Mouse (Mus musculus): Measurements from ENCODE around the gene Zfhx3. TPM values are rescaled to one million over a fixed set of nuclear protein-coding genes. Genes with fewer than 3 reads are reported as not detected.
A peak's percentile ranks its signal among the peaks of the same experiment; 100 is the strongest.

Zfhx3 gene
- polyA plus RNA-seq, 1 experiment from 2014 or later, result 14.4 TPM

DNA sequence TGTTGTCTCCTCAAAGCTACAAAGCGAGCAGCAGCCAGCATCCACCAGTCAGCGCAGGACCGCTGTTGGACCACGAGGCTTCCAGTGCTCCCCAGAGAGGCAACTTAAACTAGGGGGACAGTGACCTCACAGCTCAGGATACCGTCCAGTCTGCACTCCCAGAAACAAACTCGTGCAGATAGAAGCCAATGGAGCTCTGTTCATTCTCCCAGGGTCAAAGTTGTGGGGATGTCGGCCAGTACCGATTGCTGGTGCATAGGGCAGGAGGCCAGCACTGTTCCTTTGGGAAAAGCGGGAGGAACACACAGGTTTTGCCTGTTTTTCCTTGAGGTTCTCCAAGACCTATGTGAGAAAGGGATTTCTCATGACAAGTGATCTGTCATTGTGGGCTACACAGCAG is 982.1 kb downstream of the Zfhx3 start:
- H3K4me3 ChIP-seq, result no peak overlapping the region
- no peaks in the 10 kb centered on the region for H3K9me3 ChIP-seq (replicated peaks)
- WGBS, result 94% methylated on average over 9 of the region's 9 CpGs
- H3K27ac ChIP-seq (replicated peaks), result no peak overlapping the region
- no peaks in the 10 kb centered on the region for H3K27me3 ChIP-seq (ENCODE audit: low read depth, poor library complexity, severe bottlenecking)
- H3K36me3 ChIP-seq, result peaks cover 23% of the 10 kb centered on the region
- no peak for DNase-seq (ENCODE audit: low spot score)
- peaks cover 27% of the 10 kb centered on the region for H3K4me1 ChIP-seq

DNA sequence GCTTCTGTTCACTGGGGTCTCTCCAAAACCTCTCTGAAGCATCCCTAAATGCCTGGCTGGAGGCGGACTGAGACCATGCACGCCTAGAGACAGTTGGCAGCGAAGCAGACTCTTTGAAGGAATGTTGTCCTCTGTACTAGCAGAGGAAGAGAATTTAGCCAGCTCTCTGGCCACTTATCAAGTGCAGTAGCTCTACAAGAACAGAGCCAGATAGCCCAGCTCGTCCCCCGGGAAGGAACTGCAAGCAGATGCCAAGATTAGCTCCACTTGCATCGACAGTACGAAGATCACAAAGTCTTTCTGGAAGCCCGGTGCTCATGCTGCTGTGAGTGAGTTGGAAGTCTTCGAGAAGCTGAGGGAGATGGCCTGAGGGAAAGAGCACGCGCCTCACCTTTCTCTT is 983.7 kb downstream of the Zfhx3 start:
- Histone ChIP-seq H3K27me3 (ENCODE audit: low read depth, poor library complexity, severe bottlenecking) (no peaks in the 10 kb centered on the region), H3K4me1 (peaks cover 21% of the 10 kb centered on the region; the same call in 1 of the 2 replicates), H3K9me3 (replicated peaks) (no peaks in the 10 kb centered on the region), H3K27ac (replicated peaks) (no peak overlapping the region), H3K36me3 (peaks cover 23% of the 10 kb centered on the region), H3K4me3 (no peak overlapping the region)
- 90% methylated on average over 11 of the region's 11 CpGs for WGBS
- DNase-seq (ENCODE audit: low spot score), result no peak

DNA sequence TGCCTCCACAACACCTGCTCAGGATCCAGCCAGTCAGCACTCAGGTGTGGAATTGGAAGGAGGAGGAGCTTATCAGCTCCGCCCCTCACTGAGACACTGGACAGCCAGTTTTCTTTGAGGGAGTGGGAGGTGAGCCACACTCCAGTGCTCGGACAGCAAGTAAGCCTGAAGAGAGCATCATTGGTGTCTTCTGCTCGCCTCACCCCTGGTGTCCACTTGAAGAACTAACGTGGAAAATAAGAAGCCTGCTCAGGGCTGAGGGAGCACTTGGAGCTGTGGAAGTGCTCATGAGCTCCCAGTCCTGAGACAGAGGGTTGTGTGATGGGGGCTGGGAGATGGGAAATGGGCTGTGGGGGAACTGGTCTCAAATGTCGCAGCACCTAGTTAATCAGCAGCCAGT is 988.2 kb downstream of the Zfhx3 start:
- Histone ChIP-seq H3K9me3 (replicated peaks) (no peaks in the 10 kb centered on the region), H3K27ac (replicated peaks) (no peak overlapping the region), H3K27me3 (ENCODE audit: low read depth, poor library complexity, severe bottlenecking) (no peaks in the 10 kb centered on the region), H3K4me1 (peaks cover 20% of the 10 kb centered on the region), H3K4me3 (no peak overlapping the region), H3K36me3 (peaks cover 45% of the 10 kb centered on the region)
- no peak for DNase-seq (ENCODE audit: low spot score)
- WGBS, result 79% methylated on average over 5 of the region's 5 CpGs

DNA sequence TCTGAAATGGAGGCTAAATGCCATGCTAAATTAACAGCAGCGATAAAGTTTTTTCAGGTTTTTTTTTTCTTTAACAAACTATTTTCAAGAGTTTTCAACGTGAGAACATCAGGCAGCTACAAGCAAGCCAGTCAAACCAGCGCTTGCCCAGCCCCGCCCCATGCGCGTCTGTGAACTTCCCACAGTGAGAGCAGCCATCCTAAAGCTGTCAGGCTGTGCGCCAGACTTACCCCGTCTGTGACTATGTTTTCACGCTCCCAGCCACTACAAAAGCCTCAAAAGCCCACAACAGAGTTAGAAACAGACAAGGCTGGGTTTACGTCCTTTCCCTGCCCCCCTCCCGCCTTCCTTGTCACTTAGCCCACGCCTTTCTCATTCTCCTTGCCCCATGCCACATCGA is 989.4 kb downstream of the Zfhx3 start:
- H3K4me1 ChIP-seq, result peaks cover 24% of the 10 kb centered on the region
- 78% methylated on average over 13 of the region's 13 CpGs for WGBS
- H3K36me3 ChIP-seq, result peaks cover 46% of the 10 kb centered on the region
- DNase-seq (ENCODE audit: low spot score), result no peak
- peak overlapping the region; percentile 33; the same call in 1 of the 2 replicates for H3K27ac ChIP-seq (replicated peaks)
- H3K4me3 ChIP-seq, result no peak overlapping the region
- H3K27me3 ChIP-seq (ENCODE audit: low read depth, poor library complexity, severe bottlenecking), result no peaks in the 10 kb centered on the region
- no peaks in the 10 kb centered on the region for H3K9me3 ChIP-seq (replicated peaks)

DNA sequence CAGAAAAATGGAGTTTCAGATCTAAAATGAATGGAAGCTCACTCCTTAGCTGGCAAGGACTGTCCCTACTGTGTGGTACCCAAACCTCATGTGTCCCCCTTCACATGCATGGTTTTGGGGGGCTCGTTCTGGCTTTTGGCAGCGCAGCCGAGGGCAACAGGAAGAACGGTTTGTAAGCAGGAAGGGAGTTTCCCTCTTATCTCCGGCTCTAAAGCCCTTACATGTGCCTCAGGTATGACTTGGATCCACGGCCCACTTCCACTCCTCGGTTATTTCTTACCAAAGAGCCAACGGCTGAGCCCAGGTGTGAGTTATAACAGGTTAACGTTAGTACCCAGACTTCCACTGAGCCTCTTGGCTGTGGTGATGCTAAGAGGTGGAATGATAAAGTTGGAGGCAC is 990.3 kb downstream of the Zfhx3 start:
- no peak for DNase-seq (ENCODE audit: low spot score)
- WGBS, result 95% methylated on average over 9 of the region's 9 CpGs
- no peak overlapping the region for H3K4me3 ChIP-seq
- no peaks in the 10 kb centered on the region for H3K27me3 ChIP-seq (ENCODE audit: low read depth, poor library complexity, severe bottlenecking)
- peaks cover 50% of the 10 kb centered on the region for H3K36me3 ChIP-seq
- H3K9me3 ChIP-seq (replicated peaks), result no peaks in the 10 kb centered on the region
- H3K27ac ChIP-seq (replicated peaks), result no peak overlapping the region; the same call in 1 of the 2 replicates
- peaks cover 30% of the 10 kb centered on the region for H3K4me1 ChIP-seq

DNA sequence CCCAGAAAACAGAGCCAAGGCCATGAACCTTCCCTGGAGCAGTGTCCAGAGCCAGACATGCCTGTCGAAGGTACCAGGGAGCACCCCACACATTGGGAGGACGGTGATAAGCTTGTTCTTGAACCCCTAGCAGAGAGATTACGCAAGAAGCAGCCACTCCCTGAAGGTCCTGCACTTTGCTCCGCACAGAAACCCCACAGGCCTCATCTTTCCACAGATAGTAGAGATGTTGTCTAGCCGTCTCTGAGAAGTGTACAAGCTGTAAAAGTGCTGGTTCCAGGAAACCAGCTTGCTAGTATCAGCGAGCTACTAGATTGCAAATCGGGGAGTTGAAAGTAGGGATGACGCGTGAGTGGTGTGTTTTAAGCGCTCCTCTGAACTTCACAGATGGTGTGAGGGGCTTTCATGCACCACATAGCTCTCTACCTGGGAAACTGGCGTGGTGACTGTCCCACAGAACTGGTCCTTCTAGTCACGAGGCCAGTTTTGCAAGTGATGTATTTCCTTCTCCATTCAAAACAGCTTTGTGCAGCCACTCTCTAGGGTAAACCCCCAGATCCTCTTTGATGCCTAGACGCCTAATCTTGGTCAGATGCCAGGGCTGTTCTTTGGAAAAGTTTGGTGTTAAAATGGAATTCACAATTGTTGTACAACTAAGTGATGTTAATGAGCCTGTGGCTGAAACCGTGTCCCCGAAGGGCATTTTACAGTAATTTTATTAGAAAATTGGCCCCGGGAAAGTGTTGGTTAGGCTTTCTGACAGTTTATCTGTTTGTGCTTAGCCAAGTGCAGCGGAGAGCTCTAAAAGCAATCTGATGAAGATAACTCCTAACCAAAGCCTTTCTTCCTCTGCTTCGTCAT is 993.6 kb downstream of the Zfhx3 start:
- no peaks in the 10 kb centered on the region for H3K27me3 ChIP-seq (ENCODE audit: low read depth, poor library complexity, severe bottlenecking)
- H3K4me3 ChIP-seq, result no peak overlapping the region
- H3K9me3 ChIP-seq (replicated peaks), result peaks cover 13% of the 10 kb centered on the region; the same call in 1 of the 2 replicates
- DNase-seq (ENCODE audit: low spot score), result no peak
- H3K4me1 ChIP-seq, result peaks cover 26% of the 10 kb centered on the region
- no peak overlapping the region for H3K27ac ChIP-seq (replicated peaks)
- 90% methylated on average over 18 of the region's 18 CpGs for WGBS
- peaks cover 81% of the 10 kb centered on the region for H3K36me3 ChIP-seq

DNA sequence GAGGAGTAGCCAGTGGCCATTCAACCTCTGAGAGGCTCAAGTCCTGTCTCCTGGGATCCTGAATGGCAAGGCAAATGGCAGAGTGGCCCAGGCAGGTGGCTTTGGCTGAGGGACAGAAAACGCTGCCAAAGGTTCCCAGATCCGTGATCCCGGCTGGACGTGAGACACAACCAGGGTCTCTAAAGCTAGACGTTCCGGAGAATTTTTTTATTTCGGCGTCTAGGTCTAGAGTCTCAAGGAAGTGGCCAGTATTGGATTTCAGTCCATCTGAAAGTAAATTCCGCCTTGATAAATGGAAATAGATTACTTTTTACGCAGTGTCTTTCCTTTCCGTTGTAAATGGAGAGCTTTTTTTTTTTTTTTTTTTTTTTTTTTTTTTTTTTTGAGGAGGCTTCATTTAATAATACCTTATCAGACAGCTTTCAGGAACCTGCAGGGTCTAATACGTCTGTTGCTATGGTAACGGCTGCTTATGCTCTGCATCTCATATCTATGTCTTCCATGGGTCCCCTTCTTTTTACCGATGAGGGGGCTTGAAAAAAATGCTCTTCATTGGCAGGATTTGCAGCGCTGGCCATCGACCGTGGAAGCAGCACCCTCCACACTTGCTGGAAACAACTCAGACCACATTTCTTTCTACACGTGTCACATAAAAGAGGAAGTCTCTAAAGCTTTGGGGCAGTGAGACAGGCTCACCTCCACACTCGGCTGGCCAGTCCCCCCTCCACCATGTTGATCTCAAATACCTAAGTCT is 994.4 kb downstream of the Zfhx3 start:
- Histone ChIP-seq H3K4me3 (no peak overlapping the region), H3K27ac (replicated peaks) (no peak overlapping the region), H3K36me3 (peaks cover 89% of the 10 kb centered on the region), H3K9me3 (replicated peaks) (peaks cover 13% of the 10 kb centered on the region; the same call in 1 of the 2 replicates), H3K27me3 (ENCODE audit: low read depth, poor library complexity, severe bottlenecking) (no peaks in the 10 kb centered on the region), H3K4me1 (peaks cover 30% of the 10 kb centered on the region)
- WGBS, result 85% methylated on average over 19 of the region's 19 CpGs
- no peak for DNase-seq (ENCODE audit: low spot score)

DNA sequence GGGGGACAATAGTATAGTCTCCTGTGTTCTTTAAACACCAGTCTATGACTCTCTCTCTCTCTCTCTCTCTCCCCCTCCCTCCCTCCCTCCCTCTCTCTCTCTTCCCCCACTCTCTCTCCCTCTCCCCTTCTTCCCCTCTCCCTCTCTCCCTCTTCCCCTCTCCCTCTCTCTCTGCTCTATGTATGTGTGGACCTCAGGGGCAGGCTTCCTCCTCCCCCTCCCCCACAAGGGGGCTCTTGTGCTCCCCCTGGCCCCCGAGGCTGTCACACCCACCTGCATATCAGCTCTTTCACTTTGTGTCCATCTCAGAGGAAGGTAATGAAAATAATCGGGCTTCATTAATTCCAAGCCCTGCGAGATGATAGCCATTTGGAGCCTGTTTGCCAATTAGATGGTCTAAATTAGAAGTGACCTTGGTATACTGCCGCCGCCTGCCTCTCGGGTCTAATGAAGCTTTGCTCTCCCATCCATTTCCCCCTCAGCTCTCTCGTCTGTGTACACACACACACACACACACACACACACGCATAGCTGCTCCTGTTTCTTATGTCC is 995.5 kb downstream of the Zfhx3 start:
- Histone ChIP-seq H3K36me3 (peaks cover 90% of the 10 kb centered on the region), H3K27me3 (ENCODE audit: low read depth, poor library complexity, severe bottlenecking) (no peaks in the 10 kb centered on the region), H3K4me1 (peaks cover 33% of the 10 kb centered on the region), H3K4me3 (no peak overlapping the region), H3K27ac (replicated peaks) (0 out of 2 replicates have a peak overlapping the region, but pooled peaks have one; percentile 17), H3K9me3 (replicated peaks) (peaks cover 13% of the 10 kb centered on the region; the same call in 1 of the 2 replicates)
- WGBS, result 80% methylated on average over 8 of the region's 8 CpGs
- no peak for DNase-seq (ENCODE audit: low spot score)

DNA sequence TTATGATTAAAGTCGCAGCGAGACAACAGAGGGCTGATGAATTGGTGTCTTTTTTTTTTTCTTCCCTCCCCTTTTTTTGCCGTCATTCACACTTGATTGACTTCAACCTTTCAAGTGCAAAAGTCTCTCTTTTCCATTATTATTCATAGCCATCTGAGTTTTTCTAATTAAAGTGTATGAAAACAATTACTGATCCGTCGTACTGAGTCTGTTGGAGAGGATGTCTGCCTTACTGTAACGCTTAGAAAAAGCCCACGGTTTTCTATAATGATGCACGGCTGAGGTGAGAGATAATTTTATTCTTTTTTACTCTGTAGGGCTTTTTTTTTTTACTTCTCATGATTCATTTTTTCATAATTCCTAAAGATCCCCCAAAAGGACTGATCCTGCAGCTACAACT is 1000.2 kb downstream of the Zfhx3 start:
- no peak for DNase-seq (ENCODE audit: low spot score)
- Histone ChIP-seq H3K9me3 (replicated peaks) (peaks cover 24% of the 10 kb centered on the region), H3K36me3 (peaks cover 84% of the 10 kb centered on the region), H3K27ac (replicated peaks) (no peak overlapping the region), H3K4me1 (peaks cover 43% of the 10 kb centered on the region), H3K4me3 (no peak overlapping the region), H3K27me3 (ENCODE audit: low read depth, poor library complexity, severe bottlenecking) (no peaks in the 10 kb centered on the region)
- 76% methylated on average over 8 of the region's 8 CpGs for WGBS

DNA sequence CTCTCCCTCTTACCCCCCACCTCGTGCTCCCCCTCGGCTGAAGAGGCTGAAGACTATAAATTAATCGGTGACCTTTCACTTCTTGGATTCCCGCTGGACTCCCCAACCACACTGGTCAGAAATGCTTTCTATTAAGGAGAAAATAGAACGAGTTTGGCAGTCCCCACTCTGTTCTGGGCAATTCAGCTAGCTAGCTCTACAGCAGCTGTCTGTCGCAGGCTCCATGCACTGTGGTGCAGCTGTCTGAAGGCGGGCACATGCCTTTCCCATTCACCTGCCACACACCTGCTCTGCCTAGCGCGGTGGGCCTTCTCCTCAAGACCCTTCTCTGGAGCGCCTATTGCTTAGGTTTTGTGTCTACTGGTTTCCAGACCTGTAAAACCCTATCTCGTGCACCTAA is 1000.7 kb downstream of the Zfhx3 start:
- no peak for DNase-seq (ENCODE audit: low spot score)
- Histone ChIP-seq H3K27me3 (ENCODE audit: low read depth, poor library complexity, severe bottlenecking) (no peaks in the 10 kb centered on the region), H3K36me3 (peaks cover 84% of the 10 kb centered on the region), H3K4me3 (no peak overlapping the region), H3K9me3 (replicated peaks) (peaks cover 25% of the 10 kb centered on the region), H3K4me1 (peaks cover 39% of the 10 kb centered on the region), H3K27ac (replicated peaks) (no peak overlapping the region)
- 86% methylated on average over 11 of the region's 11 CpGs for WGBS

DNA sequence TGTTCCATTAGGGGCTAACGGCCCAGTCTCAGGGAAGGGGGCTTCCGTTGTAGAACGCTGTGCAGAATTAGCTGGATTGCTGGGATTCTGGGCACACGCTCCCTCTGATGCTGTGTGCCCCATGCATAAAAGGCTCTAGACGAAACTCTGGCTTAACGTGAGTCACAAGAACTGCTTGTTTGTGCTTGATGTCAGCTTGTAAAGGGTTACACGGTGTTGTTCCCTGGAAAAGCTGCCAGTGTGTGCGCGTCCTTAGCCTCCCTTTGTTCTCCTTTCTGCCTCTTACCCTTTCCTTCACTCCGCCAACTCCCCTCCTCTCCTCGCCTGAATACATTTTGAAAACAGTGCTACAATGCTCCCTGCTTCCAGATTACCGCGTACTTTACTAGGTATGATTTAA is 1001.9 kb downstream of the Zfhx3 start:
- Histone ChIP-seq H3K36me3 (peaks cover 86% of the 10 kb centered on the region), H3K4me3 (no peak overlapping the region), H3K4me1 (peaks cover 39% of the 10 kb centered on the region), H3K27me3 (ENCODE audit: low read depth, poor library complexity, severe bottlenecking) (no peaks in the 10 kb centered on the region), H3K9me3 (replicated peaks) (peaks cover 27% of the 10 kb centered on the region), H3K27ac (replicated peaks) (peak overlapping the region; percentile 60)
- no peak for DNase-seq (ENCODE audit: low spot score)
- 38% methylated on average over 13 of the region's 13 CpGs for WGBS

DNA sequence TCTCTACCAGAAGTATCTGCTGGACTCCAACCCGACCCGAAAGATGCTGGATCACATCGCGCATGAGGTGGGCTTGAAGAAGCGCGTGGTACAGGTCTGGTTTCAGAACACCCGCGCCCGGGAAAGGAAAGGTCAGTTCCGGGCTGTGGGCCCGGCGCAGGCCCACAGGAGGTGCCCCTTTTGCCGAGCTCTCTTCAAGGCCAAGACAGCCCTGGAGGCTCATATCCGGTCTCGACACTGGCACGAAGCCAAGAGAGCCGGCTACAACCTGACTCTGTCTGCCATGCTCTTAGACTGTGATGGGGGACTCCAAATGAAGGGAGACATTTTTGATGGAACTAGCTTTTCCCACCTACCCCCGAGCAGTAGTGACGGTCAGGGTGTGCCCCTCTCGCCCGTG is 1007.9 kb downstream of the Zfhx3 start:
- Histone ChIP-seq H3K27me3 (ENCODE audit: low read depth, poor library complexity, severe bottlenecking) (no peaks in the 10 kb centered on the region), H3K9me3 (replicated peaks) (peaks cover 48% of the 10 kb centered on the region), H3K27ac (replicated peaks) (no peak overlapping the region), H3K4me3 (no peak overlapping the region), H3K36me3 (peaks cover 100% of the 10 kb centered on the region), H3K4me1 (no peaks in the 10 kb centered on the region)
- no peak for DNase-seq (ENCODE audit: low spot score)
- 98% methylated on average over 21 of the region's 21 CpGs for WGBS
